Mouse (Mus musculus) midbrain, embryonic 12.5 days (tissue): ENCODE data around the gene Ulk4. TPM values are rescaled to one million over a fixed set of nuclear protein-coding genes. Genes with fewer than 3 reads are reported as not detected.
A peak's percentile ranks its signal among the peaks of the same experiment; 100 is the strongest.
"Not testable (repeated sequence)": the region's sequence is repeated elsewhere in the genome, so short reads cannot be mapped to it uniquely, and the experiment has no call there.

Experiments
- ATAC-seq: fragments of 200-750 bp; cut with Nextera tagmentation; 2 replicates; pipeline ENCODE4 v1.8.0; 2017; ENCODE audit warnings: low read depth, moderate TSS enrichment, moderate library complexity; ENCODE audit not compliant: low FRiP score
- H3K27ac ChIP-seq: fragments of 300-500 bp; sonication (generic); replicated peaks from 2 replicates; pipeline ENCODE4 v1.5.1; 2016; ENCODE audit warnings: mild to moderate bottlenecking
- H3K27me3 ChIP-seq: fragments of 300-500 bp; sonication (generic); 2 replicates; pipeline ENCODE4 v1.6.1; 2016; ENCODE audit warnings: mild to moderate bottlenecking
- H3K36me3 ChIP-seq: fragments of 300-500 bp; sonication (generic); 2 replicates; pipeline ENCODE4 v1.6.1; 2016
- H3K4me1 ChIP-seq: fragments of 300-500 bp; sonication (generic); 2 replicates; pipeline ENCODE4 v1.6.1; 2016
- H3K4me2 ChIP-seq: fragments of 300-500 bp; sonication (generic); replicated peaks from 2 replicates; pipeline ENCODE4 v1.6.1; 2016; ENCODE audit warnings: mild to moderate bottlenecking, moderate library complexity
- H3K4me3 ChIP-seq: fragments of 300-500 bp; sonication (generic); 2 replicates; pipeline ENCODE4 v1.5.1; 2016; ENCODE audit warnings: mild to moderate bottlenecking
- H3K9ac ChIP-seq: fragments of 300-500 bp; sonication (generic); replicated peaks from 2 replicates; pipeline ENCODE4 v1.6.1; 2016; ENCODE audit warnings: mild to moderate bottlenecking, moderate library complexity
- H3K9me3 ChIP-seq: fragments of 300-500 bp; sonication (generic); 2 replicates; pipeline ENCODE4 v1.6.1; 2016; ENCODE audit warnings: mild to moderate bottlenecking
- WGBS: fragments of 180-500 bp; shearing (Covaris S2); methylation state at CpG from one replicate; pipeline ENCODE4 v1.1.7; 2016; 5-methylcytosine and 5-hydroxymethylcytosine counted together
- polyA plus RNA-seq: library from polyadenylated mRNA; unstranded; fragments of >200 nt; fragmentation: Nextera tagmentation; extraction: Ambion mirVana; gene quantifications from 2 replicates; pipeline ENCODE4 v1.2.1, GENCODE M21; 2016

The Ulk4 gene
- polyA plus RNA-seq, 1 experiment from 2014 or later: 193 TPM

GRCm38 (mm10) chr9:121204149-121204800, 72.7 kb downstream of the Ulk4 start:
- 76% methylated on average over 14 of the region's 14 CpGs for WGBS
- peak; percentile 41; the same call in 1 of the 2 replicates for ATAC-seq

DNA sequence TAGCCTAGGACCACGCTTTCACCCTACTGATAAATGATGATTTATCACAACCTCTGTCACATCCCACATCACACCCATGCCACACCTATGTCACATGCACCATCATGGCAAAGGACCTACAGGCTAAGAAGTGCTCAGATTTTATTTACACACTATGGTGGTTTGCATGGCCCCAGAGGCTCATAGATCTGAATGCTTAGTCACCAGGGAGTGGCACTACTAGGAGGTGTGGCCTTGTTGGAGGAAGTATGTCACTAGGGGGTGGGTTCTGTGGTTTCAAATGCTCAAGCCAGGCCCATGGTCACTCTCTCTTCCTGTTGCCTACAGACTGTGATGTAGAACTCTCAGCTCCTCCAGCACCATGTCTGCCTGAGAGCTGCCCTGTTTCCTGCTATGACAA, 73.3 kb downstream of the Ulk4 start:
- no peak for ATAC-seq
- 100% methylated on average over 1 of the region's 1 CpGs for WGBS
- H3K9ac ChIP-seq: no peak overlapping the region
- H3K4me2 ChIP-seq: no peak overlapping the region
- H3K4me3 ChIP-seq: no peak overlapping the region
- no peaks in the 10 kb centered on the region for H3K27me3 ChIP-seq
- no peaks in the 10 kb centered on the region; the same call in 1 of the 2 replicates for H3K36me3 ChIP-seq
- 0 out of 2 replicates have a peak, but pooled peaks cover 6% of the 10 kb centered on the region for H3K4me1 ChIP-seq
- no peak overlapping the region for H3K27ac ChIP-seq
- peaks cover 4% of the 10 kb centered on the region; the same call in 1 of the 2 replicates for H3K9me3 ChIP-seq

More at GRCm38 (mm10) chr9:121204149-121204800, 72.7 kb downstream of the Ulk4 start:
- Histone ChIP-seq H3K27me3 (no peaks in the 10 kb centered on the region), H3K9me3 (peaks cover 5% of the 10 kb centered on the region; the same call in 1 of the 2 replicates), H3K4me1 (0 out of 2 replicates have a peak, but pooled peaks cover 6% of the 10 kb centered on the region), H3K36me3 (peaks cover under 1% of the 10 kb centered on the region; the same call in 1 of the 2 replicates), H3K4me3 (no peak overlapping the region), H3K27ac (0 out of 2 replicates have a peak overlapping the region, but pooled peaks have one; percentile 7), H3K4me2 (no peak overlapping the region), H3K9ac (no peak overlapping the region)

DNA sequence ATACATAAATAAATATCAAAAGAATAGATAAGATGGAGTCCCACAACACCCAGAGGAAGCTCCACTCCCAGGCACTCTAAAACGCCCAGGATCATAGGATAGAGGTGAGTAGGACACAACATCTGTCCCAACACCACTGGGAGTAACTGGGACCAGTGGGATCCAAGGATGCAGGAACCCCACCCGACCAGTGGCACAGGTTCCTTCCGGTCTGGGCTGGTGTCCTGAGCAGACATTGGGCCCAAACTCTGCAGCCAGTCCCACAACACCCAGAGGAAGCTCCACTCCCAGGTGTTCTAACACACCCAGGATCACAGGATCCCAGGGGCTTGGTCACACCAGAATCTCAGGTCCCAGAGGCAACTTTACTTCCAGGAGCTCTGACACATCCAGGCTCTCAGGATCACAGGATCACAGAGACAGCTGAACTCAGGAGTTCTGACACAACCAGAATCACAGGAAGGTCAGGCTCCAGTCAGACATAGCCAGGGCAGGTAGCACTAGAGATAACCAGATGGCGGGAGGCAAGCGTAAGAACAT, 77.8 kb downstream of the Ulk4 start:
- not testable (repeated sequence) for H3K27ac ChIP-seq, H3K27me3 ChIP-seq, H3K4me1 ChIP-seq, H3K4me2 ChIP-seq, H3K4me3 ChIP-seq, H3K9ac ChIP-seq, ATAC-seq
- Histone ChIP-seq H3K9me3 (peaks cover 15% of the 10 kb centered on the region), H3K36me3 (peaks cover 11% of the 10 kb centered on the region; the same call in 1 of the 2 replicates)
- WGBS: 86% methylated on average over 5 of the region's 5 CpGs

DNA sequence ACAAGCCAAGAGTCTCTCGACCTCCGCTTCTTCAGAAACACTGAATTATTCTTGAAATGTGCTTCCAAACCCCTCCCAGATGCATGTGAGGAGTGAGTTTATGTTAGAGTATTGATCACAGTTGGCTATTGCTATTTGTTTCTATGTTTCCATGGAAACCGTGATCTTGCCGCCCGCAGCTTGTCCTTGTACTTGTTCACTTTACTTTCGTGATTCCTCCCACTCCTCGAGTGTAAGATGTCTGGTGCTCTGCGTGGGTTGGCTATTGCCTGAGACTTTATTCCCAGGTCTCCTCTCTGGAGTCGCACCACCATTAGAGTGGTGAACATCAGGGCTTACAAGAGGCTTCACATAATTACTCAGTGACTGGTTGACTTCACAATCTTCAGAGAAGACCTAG, 80.5 kb downstream of the Ulk4 start:
- no peaks in the 10 kb centered on the region for H3K4me1 ChIP-seq
- H3K4me2 ChIP-seq: no peak overlapping the region
- ATAC-seq: no peak
- no peak overlapping the region for H3K27ac ChIP-seq
- H3K9me3 ChIP-seq: peaks cover 26% of the 10 kb centered on the region
- no peak overlapping the region for H3K4me3 ChIP-seq
- no peaks in the 10 kb centered on the region for H3K27me3 ChIP-seq
- no peak overlapping the region for H3K9ac ChIP-seq
- peaks cover 25% of the 10 kb centered on the region for H3K36me3 ChIP-seq
- WGBS: 90% methylated on average over 9 of the region's 9 CpGs

DNA sequence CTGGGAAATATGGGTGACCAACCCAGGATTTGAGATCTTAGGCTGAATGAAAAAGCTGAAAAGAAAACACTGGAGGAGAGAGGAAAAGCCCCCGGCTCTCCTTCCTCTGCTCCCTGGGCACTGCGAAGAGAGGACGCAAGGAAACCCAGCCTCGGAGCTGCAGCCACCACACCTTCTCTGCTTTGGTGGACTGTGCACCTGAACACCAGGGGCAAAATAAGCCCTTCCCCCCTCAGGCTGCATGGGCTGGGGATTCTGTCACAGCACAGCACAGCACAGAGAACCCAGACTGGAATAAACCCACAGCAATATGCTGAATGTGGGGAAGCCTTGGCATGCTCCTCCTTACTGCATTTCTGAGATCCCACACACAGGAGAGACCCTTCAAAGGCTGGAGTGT, 81.9 kb downstream of the Ulk4 start:
- 100% methylated on average over 4 of the region's 4 CpGs for WGBS
- Histone ChIP-seq H3K27me3 (no peaks in the 10 kb centered on the region), H3K9ac (no peak overlapping the region), H3K4me3 (no peak overlapping the region), H3K36me3 (peaks cover 28% of the 10 kb centered on the region), H3K4me2 (no peak overlapping the region), H3K9me3 (peaks cover 23% of the 10 kb centered on the region), H3K4me1 (no peaks in the 10 kb centered on the region), H3K27ac (no peak overlapping the region)
- no peak for ATAC-seq

DNA sequence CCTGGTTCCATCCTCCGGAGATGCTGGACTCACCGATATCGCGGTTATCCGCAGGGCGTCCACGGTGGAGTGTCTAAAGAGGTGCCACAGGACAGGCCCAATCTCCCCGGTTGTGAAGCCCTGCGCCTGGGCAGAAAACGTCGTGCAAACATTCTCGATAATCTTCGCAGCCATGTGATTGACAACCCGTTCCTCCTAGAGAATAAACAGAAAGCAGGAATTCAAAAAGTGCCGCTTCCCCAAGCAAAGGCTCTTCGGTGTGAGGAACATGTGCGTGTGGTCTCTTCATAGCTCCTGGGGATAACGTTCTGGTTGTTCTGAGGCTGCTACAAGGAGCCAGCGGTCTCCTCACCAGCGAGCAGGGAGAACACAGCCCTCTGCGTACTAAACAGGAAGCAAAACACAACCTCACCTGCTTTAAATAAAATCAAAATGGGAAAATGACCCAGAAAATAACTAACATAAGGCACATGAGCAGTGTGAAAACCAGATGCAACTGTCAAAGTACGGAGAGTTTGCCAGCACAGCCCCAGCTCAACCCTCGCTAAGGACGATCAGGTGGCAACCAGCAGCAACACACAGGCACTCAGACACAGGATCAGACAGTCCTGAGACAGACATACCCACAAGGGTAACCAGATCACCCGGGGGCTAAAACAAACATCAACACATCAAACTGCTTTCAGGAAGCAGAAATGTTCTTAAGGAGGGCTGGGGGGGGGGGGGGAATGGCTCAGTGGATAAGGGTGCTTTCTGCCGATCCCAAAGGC, 84.2 kb downstream of the Ulk4 start:
- H3K9ac ChIP-seq: no peak overlapping the region
- no peak overlapping the region for H3K27ac ChIP-seq
- H3K36me3 ChIP-seq: peaks cover 28% of the 10 kb centered on the region
- ATAC-seq: no peak
- H3K27me3 ChIP-seq: no peaks in the 10 kb centered on the region
- H3K9me3 ChIP-seq: peaks cover 23% of the 10 kb centered on the region
- H3K4me1 ChIP-seq: no peaks in the 10 kb centered on the region
- no peak overlapping the region for H3K4me3 ChIP-seq
- 96% methylated on average over 26 of the region's 26 CpGs for WGBS
- no peak overlapping the region for H3K4me2 ChIP-seq

DNA sequence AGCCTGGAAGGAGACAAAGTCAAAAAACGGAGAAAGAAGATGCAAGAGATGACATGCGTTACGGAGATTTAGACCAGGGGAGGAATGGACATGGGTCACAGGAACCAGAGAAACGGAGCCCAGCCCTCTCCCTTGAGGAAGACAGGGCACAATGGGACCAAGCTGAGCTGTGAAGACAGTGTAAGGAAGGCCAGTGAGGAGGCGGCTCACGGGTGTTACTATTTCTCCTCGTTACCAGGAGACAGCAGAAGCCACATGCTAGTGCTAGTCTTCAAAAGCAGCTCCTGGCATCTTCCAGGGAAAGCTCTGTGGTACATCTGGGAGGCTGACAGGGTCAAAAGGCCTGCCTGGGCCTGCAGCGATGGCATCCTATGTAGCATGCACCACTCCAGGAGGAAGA, 89.2 kb downstream of the Ulk4 start:
- Histone ChIP-seq H3K4me2 (no peak overlapping the region), H3K9ac (no peak overlapping the region), H3K27ac (no peak overlapping the region), H3K27me3 (no peaks in the 10 kb centered on the region), H3K4me1 (no peaks in the 10 kb centered on the region), H3K9me3 (0 out of 2 replicates have a peak, but pooled peaks cover 4% of the 10 kb centered on the region), H3K36me3 (peaks cover 20% of the 10 kb centered on the region), H3K4me3 (no peak overlapping the region)
- ATAC-seq: no peak
- WGBS: 85% methylated on average over 8 of the region's 8 CpGs

DNA sequence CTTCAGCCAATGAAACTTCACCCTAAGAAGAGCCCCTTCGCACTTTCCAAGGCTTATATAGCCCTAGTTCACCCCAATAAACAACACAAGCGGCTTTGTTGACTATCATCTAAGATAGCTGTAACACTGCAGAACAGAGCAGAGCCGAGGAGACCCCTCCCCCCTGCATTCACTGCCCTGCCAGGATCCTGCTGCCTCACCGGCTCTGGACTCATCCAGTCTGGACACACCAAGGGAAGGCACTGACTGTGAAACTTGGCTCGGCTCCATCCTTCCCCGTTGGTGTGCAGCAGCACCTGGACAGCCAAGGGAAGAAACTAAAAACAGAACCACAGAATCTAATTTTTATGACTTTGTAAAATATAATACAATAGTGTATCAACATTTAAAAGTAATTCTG, 91.2 kb downstream of the Ulk4 start:
- WGBS: 76% methylated on average over 6 of the region's 6 CpGs
- no peak overlapping the region for H3K4me2 ChIP-seq
- no peaks in the 10 kb centered on the region for H3K27me3 ChIP-seq
- no peak for ATAC-seq
- H3K9me3 ChIP-seq: no peaks in the 10 kb centered on the region
- H3K4me3 ChIP-seq: no peak overlapping the region
- H3K27ac ChIP-seq: no peak overlapping the region
- no peaks in the 10 kb centered on the region for H3K4me1 ChIP-seq
- H3K9ac ChIP-seq: no peak overlapping the region
- H3K36me3 ChIP-seq: peaks cover 3% of the 10 kb centered on the region; the same call in 1 of the 2 replicates

DNA sequence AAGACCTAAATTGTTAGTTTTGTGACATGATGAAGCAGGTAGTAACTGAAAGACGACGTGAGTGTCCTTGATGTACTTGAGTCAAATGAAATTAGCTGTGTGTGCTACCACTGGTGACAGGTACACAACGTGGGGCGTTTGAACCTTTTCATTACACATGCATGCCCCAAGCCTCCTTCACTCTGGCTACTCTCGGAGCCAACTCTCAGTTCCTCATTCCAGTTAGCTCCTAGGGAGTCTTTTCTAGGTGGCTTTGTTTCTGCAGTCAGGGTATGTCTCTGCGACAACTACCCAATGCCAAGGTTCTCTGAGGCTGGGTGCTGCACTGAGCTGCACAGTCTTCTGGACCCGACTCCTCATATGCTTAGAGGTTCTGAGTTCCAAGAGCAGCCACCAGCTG, 100.6 kb downstream of the Ulk4 start:
- H3K27ac ChIP-seq: no peak overlapping the region
- no peaks in the 10 kb centered on the region for H3K27me3 ChIP-seq
- no peak overlapping the region for H3K9ac ChIP-seq
- H3K9me3 ChIP-seq: no peaks in the 10 kb centered on the region; the same call in 1 of the 2 replicates
- no peak for ATAC-seq
- no peaks in the 10 kb centered on the region for H3K36me3 ChIP-seq
- no peak overlapping the region for H3K4me2 ChIP-seq
- H3K4me1 ChIP-seq: no peaks in the 10 kb centered on the region
- WGBS: 91% methylated on average over 7 of the region's 7 CpGs
- H3K4me3 ChIP-seq: no peak overlapping the region

- Histone ChIP-seq H3K9me3 (no peaks in the 10 kb centered on the region; the same call in 1 of the 2 replicates), H3K27me3 (no peaks in the 10 kb centered on the region), H3K4me3 (no peak overlapping the region), H3K4me1 (no peaks in the 10 kb centered on the region), H3K4me2 (no peak overlapping the region), H3K36me3 (no peaks in the 10 kb centered on the region), H3K27ac (no peak overlapping the region), H3K9ac (no peak overlapping the region)
- WGBS: 89% methylated on average over 11 of the region's 11 CpGs
- no peak for ATAC-seq
These were observed 101.8 kb downstream of the Ulk4 start for GRCm38 (mm10) chr9:121175201-121175600.

DNA sequence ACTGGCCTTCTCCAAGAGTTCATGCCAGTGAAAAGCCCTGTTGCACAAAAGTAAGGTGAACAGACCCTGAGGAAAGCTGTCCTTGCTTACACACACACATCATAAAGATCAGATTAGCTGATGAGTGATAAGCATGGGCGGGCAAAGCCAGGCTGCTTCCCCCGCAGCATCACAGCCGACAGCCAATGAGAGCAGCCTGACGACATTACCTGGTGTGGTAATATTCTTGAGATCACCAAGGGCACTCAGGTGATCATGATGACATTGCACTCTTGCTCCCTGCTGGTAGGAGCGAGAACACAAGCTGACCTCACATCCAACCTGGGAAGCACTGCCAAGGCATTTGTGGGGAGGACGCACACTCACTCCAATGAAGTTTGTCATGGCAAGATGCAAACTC, 104.9 kb downstream of the Ulk4 start:
- no peaks in the 10 kb centered on the region for H3K36me3 ChIP-seq
- no peak for ATAC-seq
- H3K4me3 ChIP-seq: no peak overlapping the region
- H3K9me3 ChIP-seq: no peaks in the 10 kb centered on the region
- H3K4me2 ChIP-seq: no peak overlapping the region
- no peaks in the 10 kb centered on the region for H3K27me3 ChIP-seq
- 91% methylated on average over 6 of the region's 6 CpGs for WGBS
- H3K4me1 ChIP-seq: no peaks in the 10 kb centered on the region
- H3K27ac ChIP-seq: no peak overlapping the region
- no peak overlapping the region for H3K9ac ChIP-seq

GRCm38 (mm10) chr9:121171609-121172008, 105.4 kb downstream of the Ulk4 start:
- whole genome bisulfite sequencing: 79% methylated on average over 6 of the region's 6 CpGs
- H3K27ac ChIP-seq: no peak overlapping the region
- ATAC-seq: no peak
- H3K36me3 ChIP-seq: no peaks in the 10 kb centered on the region
- H3K4me3 ChIP-seq: no peak overlapping the region
- H3K4me1 ChIP-seq: no peaks in the 10 kb centered on the region
- no peak overlapping the region for H3K4me2 ChIP-seq
- H3K9me3 ChIP-seq: no peaks in the 10 kb centered on the region
- H3K9ac ChIP-seq: no peak overlapping the region
- no peaks in the 10 kb centered on the region for H3K27me3 ChIP-seq
